Mouse (Mus musculus): ENCODE data around the gene Prrx2.

Gene Prrx2

DNA sequence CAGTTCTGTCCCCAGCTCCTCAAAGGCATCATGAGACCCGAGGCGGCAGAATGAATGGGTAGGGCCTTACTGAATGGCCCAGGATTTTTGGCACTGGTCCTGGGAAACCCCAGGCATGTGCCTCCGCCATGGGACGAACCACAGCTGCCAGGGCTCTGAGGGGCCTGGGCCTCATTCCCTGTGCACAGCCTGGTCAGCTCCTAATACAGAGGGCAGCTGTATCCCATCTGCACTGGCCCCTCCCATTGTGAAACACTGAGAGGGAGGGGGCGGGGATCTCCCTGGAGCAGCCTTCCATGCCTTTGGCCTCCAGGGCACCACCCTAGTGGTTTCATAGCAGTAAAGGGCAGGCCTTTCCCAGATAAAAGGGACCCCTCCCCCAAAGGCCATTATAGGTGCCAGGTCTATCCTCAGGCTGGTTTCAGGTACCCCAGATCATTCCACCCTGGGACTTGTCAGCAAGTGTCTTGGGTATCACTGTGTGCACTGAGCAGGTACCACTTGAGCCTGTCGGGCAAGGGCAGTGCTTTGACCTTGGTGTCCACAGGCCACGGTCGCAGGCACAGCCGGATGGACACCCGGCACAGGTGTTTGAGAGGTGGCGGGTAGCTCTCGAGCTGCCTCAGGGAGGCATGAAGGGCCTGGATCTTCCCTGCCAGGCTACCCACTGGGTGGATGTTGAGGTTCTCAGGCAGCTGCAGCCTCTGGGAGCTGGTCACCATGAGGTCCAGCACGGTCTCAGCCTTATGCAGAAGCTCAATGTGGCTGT is 11.2 kb upstream of the Prrx2 start:
- DNase-seq: peak; percentile 91

DNA sequence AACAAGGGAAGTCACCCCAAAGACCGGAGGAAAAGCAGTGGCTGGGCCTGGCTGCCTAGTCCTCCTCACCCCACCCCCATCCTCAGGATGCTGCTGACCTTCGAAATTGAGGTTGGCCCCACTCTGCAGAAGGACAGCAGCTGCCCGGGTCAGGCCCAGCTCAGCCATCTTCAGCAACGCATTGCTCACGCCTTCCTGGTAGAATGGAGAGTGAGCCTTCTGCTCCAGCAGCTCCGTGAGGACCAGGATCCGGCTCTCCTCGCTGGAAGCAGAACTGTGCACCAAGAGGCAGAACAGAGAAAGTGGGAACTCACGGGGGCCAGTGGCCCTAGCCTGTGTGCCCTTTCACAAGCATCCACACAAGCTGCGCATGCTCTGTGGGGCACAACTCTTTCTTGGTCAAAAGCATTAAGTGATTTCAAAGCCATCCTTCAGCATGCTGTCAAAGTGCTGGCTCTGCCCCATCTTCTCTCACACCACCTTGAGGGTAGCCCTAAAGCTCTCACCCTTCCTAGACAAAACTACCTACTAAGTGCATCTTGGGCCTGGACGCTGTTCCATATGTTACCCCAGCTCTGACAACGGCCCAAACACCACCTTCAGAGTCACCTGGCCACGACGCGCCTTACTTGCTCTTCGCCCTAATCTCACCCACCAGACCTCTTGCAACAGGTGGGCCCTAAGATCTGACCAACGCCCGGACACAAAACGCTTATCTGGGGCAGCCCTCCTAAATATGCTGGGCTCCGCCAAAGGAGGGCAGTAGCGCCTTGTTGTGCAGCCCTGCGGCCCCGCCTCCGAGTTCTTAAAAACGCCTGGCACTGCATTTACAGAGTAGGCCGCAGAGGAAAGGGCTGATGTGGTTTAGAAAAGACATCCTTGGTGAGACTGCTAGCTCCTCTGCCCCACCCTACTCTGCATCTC is 7.7 kb upstream of the Prrx2 start:
- DNase-seq: peak; percentile 82

- DNase-seq: peak; percentile 97
These were observed 6.9 kb upstream of the Prrx2 start for GRCm38 (mm10) chr2:30827749-30828475.

GRCm38 (mm10) chr2:30829315-30829714 is 5.5 kb upstream of the Prrx2 start:
- DNase-seq: peak; percentile 60

- DNase-seq: no peak
These were observed 4.4 kb upstream of the Prrx2 start, which contains the start of gene Asb6 for GRCm38 (mm10) chr2:30830283-30830795. Asb6 (minus strand) TSS chr2:30830333.

GRCm38 (mm10) chr2:30833644-30834043 is 1.1 kb upstream of the Prrx2 start:
- DNase-seq: no peak

DNA sequence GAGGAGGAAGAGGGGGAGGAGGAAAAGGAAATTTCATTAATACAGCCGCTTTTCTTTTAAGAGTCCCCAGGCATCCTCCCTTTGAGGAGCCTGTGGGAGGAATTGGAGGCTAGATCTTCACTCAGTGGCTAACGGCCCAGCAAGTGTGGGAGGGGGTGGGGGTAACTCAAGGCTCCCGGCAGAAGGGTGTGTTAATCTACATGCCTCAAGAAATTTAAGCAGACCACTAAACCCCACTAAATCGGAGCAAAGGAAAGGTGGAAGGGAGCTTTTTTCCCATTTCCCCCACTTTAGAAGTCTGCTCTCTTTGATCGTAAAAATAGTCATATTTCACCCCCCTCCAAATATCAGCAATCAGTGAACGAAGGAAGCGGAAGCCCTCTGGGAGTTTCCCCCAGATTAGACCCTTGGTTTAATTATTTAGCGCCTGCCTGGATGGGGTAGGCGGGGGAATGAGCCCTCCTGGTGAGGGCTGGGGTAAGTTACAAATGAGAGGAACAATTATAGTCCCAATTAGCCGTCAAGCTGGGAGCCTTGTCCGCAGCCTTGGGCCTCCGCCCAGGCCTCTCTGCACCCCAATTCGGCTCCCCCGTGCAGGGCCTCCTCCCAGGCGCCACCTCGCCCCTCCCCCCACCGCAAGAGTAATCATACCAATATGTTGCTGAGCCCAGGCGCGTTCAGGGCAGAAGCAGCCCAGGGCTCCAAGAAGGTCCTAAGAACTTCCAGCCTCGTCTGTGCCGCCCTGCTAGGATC is 1.6 kb downstream of the Prrx2 start:
- DNase-seq: no peak

GRCm38 (mm10) chr2:30842615-30843014 is 7.8 kb downstream of the Prrx2 start:
- DNase-seq: no peak

GRCm38 (mm10) chr2:30845152-30846070 is 10.6 kb downstream of the Prrx2 start:
- DNase-seq: peak; percentile 50

DNA sequence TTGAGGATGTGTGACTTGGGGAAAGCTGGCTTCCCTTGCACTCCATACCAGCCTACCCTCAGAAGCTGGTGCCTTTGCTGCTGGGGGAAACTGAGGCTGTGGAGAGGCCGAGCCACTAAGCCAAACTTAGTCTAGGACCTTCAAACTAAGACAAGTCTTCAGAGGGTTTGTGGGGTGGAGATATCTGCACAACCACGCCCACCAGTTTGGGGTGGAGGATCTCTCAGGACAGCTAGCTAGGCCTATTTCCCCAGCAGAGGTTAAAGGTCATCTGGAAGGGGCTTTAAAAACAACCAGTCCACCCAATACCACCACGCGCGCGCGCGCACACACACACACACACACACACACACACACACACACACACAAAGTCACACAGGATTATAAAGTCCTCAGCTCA is 11.5 kb downstream of the Prrx2 start:
- no peak for DNase-seq

GRCm38 (mm10) chr2:30846723-30847122 is 12.0 kb downstream of the Prrx2 start:
- peak; percentile 19 for DNase-seq

DNA sequence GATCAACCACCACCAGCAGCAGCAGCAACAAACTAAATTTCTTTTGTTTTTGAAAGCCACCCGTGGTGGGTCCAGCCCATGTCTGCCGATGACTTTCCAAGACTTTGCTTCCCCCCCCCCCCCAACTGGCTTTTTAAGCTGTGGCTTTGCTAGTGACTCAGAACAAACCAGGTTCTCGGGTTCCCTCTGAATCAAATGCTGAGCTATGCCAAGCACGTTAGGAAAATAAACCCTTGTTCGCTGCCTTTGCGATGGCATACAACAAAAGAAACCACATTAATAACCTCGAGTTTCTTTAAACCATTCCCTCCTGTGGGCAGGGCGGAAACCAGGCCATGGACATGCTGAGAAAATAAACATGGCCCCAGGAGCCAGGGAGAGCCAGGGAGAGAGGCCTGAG is 13.4 kb downstream of the Prrx2 start:
- no peak for DNase-seq

DNA sequence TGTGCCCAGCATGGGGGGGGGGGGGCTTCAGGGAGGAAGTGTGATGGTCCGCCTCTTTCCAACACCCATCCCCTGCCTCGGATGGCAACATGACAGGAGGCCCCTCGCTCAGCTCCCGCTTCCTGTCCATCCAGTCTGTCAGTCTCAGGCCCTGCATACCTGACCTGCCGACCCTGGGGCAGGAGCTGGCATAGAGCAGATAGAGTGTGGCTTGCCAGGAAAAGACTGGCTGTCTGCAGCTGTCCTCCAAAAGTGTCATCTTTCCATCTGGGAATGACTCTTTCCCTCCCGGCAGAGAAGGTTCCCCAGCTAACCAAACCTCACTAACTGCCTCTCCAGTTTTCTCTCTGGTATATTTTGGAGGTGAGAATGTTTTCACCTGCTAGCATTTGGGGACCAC is 15.8 kb downstream of the Prrx2 start:
- peak; percentile 47 for DNase-seq

GRCm38 (mm10) chr2:30852771-30853313 is 18.1 kb downstream of the Prrx2 start:
- DNase-seq: peak; percentile 62

DNA sequence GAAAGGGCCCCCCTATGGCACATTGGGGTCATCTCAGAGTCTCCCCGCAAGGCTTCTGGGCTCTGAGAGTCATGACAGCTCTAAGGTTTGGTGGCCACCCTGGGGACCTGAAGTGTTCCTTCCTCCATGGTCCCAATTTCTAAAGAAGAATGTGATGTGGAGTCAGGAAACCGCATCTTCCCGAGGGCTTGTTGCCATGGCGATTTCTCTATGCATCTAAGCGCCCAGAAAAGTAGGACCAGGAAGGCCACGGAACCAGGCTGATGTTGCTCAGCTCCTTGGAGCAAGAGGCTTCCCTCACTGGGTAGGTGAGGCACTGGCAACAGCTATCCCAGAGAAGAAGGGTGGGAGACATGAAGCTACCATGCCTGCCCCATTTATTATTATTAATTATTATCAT is 22.3 kb downstream of the Prrx2 start:
- DNase-seq: no peak

- DNase-seq: no peak
These were observed 25.0 kb downstream of the Prrx2 start for GRCm38 (mm10) chr2:30859782-30860181.

- DNase-seq: no peak
These were observed 27.3 kb downstream of the Prrx2 start for GRCm38 (mm10) chr2:30862081-30862480.

- no peak for DNase-seq
These were observed 28.8 kb downstream of the Prrx2 start for GRCm38 (mm10) chr2:30863574-30863973.

DNA sequence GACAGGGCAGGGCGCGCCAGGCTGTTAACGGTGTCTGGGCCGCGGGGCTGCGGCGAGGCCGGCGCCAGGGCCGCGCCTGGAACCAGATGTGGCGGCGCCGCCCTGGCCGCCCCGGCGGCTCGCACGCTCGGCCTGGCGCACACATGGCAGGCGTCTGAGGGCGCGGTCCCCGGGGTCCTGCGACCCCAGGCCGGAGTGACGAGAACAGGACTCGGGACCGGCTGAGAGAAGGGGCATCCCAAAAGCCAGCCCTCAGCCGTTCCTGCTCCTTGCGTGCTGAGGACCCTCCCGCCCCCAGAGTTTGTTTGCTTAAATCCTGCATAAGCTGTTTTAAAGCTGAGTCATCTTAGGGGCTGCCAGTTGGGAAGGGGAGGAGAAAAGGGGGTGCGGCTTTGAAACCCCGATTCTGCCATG is 30.2 kb downstream of the Prrx2 start:
- peak; percentile 42 for DNase-seq

DNA sequence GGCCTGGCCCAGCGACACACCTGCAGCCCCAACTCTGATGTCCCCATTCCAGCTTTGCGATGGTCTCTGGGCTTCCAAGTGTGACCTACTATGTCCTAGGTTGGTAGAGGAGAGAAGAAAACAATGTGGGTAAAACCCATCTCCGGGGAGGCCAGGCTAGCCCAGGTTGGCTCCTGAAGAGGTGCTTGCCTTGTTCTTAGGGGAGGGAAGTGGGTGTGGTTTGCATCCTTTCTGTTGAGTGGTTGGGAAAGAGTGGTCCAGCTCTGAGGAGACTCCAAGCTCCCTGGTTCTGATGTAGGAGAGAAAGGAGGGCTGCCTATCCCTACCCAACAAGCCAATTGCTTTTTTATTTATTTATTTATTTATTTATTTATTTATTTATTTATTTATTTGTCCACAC is 30.7 kb downstream of the Prrx2 start:
- DNase-seq: no peak

DNA sequence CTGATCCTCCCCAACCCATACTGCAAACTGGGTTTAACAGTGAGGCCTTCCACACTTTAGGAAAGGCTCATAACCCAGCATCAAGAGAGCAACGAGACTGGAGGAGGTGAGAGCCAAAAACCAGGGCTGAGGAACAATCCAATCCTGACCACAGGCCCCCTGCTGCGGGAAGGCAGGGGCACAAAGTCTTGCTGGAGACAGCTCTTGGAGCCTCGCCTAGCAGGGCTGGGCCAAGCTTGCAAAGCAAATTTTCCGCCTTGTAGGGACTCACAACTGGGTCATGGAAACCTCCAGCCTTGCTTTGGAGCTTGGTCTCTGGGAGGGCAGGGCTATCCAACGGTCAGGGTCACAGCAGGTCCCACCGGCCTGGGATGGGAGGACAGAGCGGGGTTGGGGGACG is 36.1 kb downstream of the Prrx2 start:
- DNase-seq: peak; percentile 77
